ENCODE assay signal across 22 mouse cellular contexts in the genomic region with DNA sequence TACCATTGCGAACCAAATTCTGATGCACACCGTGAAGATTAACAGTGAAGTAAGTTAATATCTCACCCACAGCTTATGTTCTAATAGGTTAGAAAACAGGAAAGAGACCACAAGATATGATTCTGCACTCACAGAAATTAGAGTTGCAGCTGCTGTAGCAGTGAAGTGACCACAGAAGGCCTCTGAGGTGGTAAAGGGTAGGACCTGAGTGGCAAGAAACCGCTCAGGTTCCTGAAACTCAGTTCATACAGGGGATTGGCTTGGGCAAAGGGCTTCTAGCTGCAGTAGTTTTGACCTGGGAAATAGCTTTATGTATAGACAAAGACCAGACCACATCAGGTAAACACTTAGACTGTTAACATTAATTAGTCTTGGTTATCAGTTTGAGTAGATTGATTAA. TPM values are rescaled to one million over a fixed set of nuclear protein-coding genes. Genes with fewer than 3 reads are reported as not detected.
A peak's percentile ranks its signal among the peaks of the same experiment; 100 is the strongest.
DNase-seq lines count a peak whose midpoint lies in the region; ATAC-seq and TF ChIP-seq lines count a peak whose summit lies in the region.
"Had no signal": no experiment of that assay in that cellular context is flagged by ENCODE, and none has a peak within 500 bp of the region (broad histone marks: within the 10 kb centered on the region; RNA-seq: fewer than 3 reads in every experiment).

No protein-coding gene starts in this region.

- intact Hi-C loops in gastrocnemius, postnatal 36 days (cut with DNase I) = no loop called here

- H3K79me2 ChIP-seq in C2C12 (ENCODE audit: control insufficient read depth, insufficient read depth) = peaks cover 12% of the 10 kb centered on the region

- TF ChIP-seq CTCF in C2C12 (IDR thresholded peaks at IDR 0.05; ENCODE audit: control insufficient read depth, insufficient read depth, insufficient read length) (no peak), G1E (IDR thresholded peaks at IDR 0.05; ENCODE audit: low read depth, low read length) (no peak)

- H3K36me3 ChIP-seq in C2C12 (ENCODE audit: control insufficient read depth, insufficient read depth) = peaks cover 4% of the 10 kb centered on the region
- peaks cover 39% of the 10 kb centered on the region for H3K36me3 ChIP-seq in G1E (replicated peaks)

- H3ac ChIP-seq in C2C12 (ENCODE audit: control insufficient read depth, insufficient read length, low read depth) = no peak overlapping the region

- H3K79me3 ChIP-seq in C2C12 (ENCODE audit: low read depth) = peaks cover 2% of the 10 kb centered on the region

- no peak overlapping the region for H3K4me3 ChIP-seq in C2C12 (ENCODE audit: insufficient read depth, poor library complexity, severe bottlenecking)
- no peak overlapping the region for H3K4me3 ChIP-seq in G1E (ENCODE audit: low read depth, low read length)
- H3K4me3 ChIP-seq: hindbrain, embryonic 15.5 days; intestine, embryonic 15.5 days; limb, embryonic 15.5 days; myocyte; neural tube, embryonic 15.5 days had no signal

- no peaks in the 10 kb centered on the region for H3K9me3 ChIP-seq in G1E (replicated peaks)
- H3K9me3 ChIP-seq: hindbrain, embryonic 15.5 days; intestine, embryonic 15.5 days; limb, embryonic 15.5 days; neural tube, embryonic 15.5 days had no signal

- H3K27me3 ChIP-seq in C2C12 (ENCODE audit: control insufficient read depth, insufficient read depth, insufficient read length) (no peaks in the 10 kb centered on the region), G1E (ENCODE audit: insufficient read depth, low read length) (no peaks in the 10 kb centered on the region)
- H3K27me3 ChIP-seq: CH12.LX; hindbrain, embryonic 15.5 days; intestine, embryonic 15.5 days; limb, embryonic 15.5 days; neural tube, embryonic 15.5 days had no signal

- peak; percentile 22; the same call in 1 of the 2 replicates for ATAC-seq in G1E (ENCODE audit: extremely low read depth, insufficient number of reproducible peaks, low FRiP score, poor library complexity, severe bottlenecking)
- ATAC-seq in hematopoietic stem cell, adult 5-6 weeks (replicated peaks in 1 of 2; ENCODE audit: insufficient read depth in 1 of 2, low FRiP score in 2 of 2, low TSS enrichment in 1 of 2, low read depth in 1 of 2, poor library complexity in 2 of 2, severe bottlenecking in 2 of 2) = peak; percentile 25 to 56; a peak in 2 of 4 replicates
- ATAC-seq in megakaryocyte-erythroid progenitor cell, adult 5-6 weeks (replicated peaks; ENCODE audit: low FRiP score, low TSS enrichment, poor library complexity, severe bottlenecking) = peak; percentile 42
- ATAC-seq: forebrain, postnatal 0 days; intestine, embryonic 15.5 days; midbrain, embryonic 16.5 days had no signal

- no peak for DNase-seq in G1E (ENCODE audit: low spot score)
- DNase-seq in gastrocnemius, postnatal 36 days = no peak
- no peak for DNase-seq in neural tube, embryonic 10.5 days (ENCODE audit: extremely low spot score, low spot score)
- DNase-seq in thymus, postnatal 36 days = no peak
- DNase-seq: cerebellum, adult 11 months; cerebellum, adult 9-11 months; forebrain, postnatal 0 days; gastrocnemius, postnatal 25 days; heart, postnatal 4 days; left cerebral cortex, postnatal 4 days; right cerebral cortex, adult 18-20 months; thymus, adult 2 months had no signal

- peaks cover 19% of the 10 kb centered on the region for H3K4me1 ChIP-seq in G1E (ENCODE audit: insufficient read depth, low read depth, low read length)
- H3K4me1 ChIP-seq: intestine, embryonic 15.5 days; limb, embryonic 15.5 days; neural tube, embryonic 15.5 days had no signal

TF ChIP-seq in C2C12, 6 proteins besides CTCF, POLR2A, EP300 and RAD21:
- TF ChIP-seq MAX (IDR thresholded peaks at IDR 0.05) = no peak
- peak; percentile 4 for TF ChIP-seq MYOD1 (IDR thresholded peaks at IDR 0.05; ENCODE audit: control insufficient read depth, insufficient read length, low read depth)
- no peak for TF ChIP-seq CEBPB (IDR thresholded peaks at IDR 0.05; ENCODE audit: low read depth)
- no peak for TF ChIP-seq MYOG (IDR thresholded peaks at IDR 0.05; ENCODE audit: control insufficient read depth, extremely low read depth, insufficient read length)
- TF ChIP-seq USF1 (IDR thresholded peaks at IDR 0.05; ENCODE audit: low read depth) = no peak
- TF ChIP-seq FOSL1 (IDR thresholded peaks at IDR 0.05; ENCODE audit: insufficient read depth, low read length, poor library complexity, severe bottlenecking) = no peak
TF ChIP-seq in C2C12: peak in this region for 1.

RNA-seq across cellular contexts. Expression of a gene that starts 6.1 kb away (rescaled TPM):
- polyA plus RNA-seq in C2C12 (2012; fragmentation: generic; extraction: Trizol) (3.6 TPM), G1E (2012) (0.67 and 0.83 TPM in 2 replicates)
- total RNA-seq in G1E (2014; fragmentation: Nextera tagmentation) (9.8 and 12.6 TPM in 2 replicates), G1E (2017) (7.4 and 10.1 TPM in 2 replicates)
- total RNA-seq in hematopoietic stem cell, adult 5-6 weeks (2017) = 8.8 and 11.0 TPM in 2 replicates
- total RNA-seq in megakaryocyte-erythroid progenitor cell, adult 5-6 weeks (2014; fragmentation: Nextera tagmentation) = 6.3 and 11.8 TPM in 2 replicates
- total RNA-seq in megakaryocyte-erythroid progenitor cell, adult 5-6 weeks (2017) = 8.4 and 9.7 TPM in 2 replicates
- 10 to 100 TPM in 1 of 2 experiments, 1 to 10 TPM in 1; 9.3 to 11.6 TPM for total RNA-seq in gastrocnemius, postnatal 36 days (2021)

RNA-seq across cellular contexts. Expression of a gene that starts 6.7 kb away (rescaled TPM):
- polyA plus RNA-seq in C2C12 (2012; fragmentation: generic; extraction: Trizol) = 7.4 TPM
- 47.6 and 48.2 TPM in 2 replicates for total RNA-seq in G1E (2014; fragmentation: Nextera tagmentation)
- total RNA-seq in G1E (2017) = 47.1 and 57.3 TPM in 2 replicates
- polyA plus RNA-seq in G1E (2012) = 275 and 368 TPM in 2 replicates
- 46.9 and 54.9 TPM in 2 replicates for total RNA-seq in hematopoietic stem cell, adult 5-6 weeks (2017)
- 54.2 and 55.1 TPM in 2 replicates for total RNA-seq in megakaryocyte-erythroid progenitor cell, adult 5-6 weeks (2014; fragmentation: Nextera tagmentation)
- total RNA-seq in megakaryocyte-erythroid progenitor cell, adult 5-6 weeks (2017) = 47.7 and 57.5 TPM in 2 replicates
- 10 to 100 TPM; 46.5 to 50.7 TPM for total RNA-seq in gastrocnemius, postnatal 36 days (2021)
